Mouse (Mus musculus) urinary bladder, postnatal 25 days (tissue): ENCODE measurements around the gene Ift122.
A peak's percentile ranks its signal among the peaks of the same experiment; 100 is the strongest.

Experiments
- DNase-seq: peaks from one replicate; pipeline ENCODE4 v3.0.0; 2022; ENCODE audit warnings: low spot score

Gene Ift122

GRCm38 (mm10) chr6:115891497-115892061 is 38.3 kb downstream of the Ift122 start:
- no peak for DNase-seq

GRCm38 (mm10) chr6:115892363-115892762 is 39.1 kb downstream of the Ift122 start:
- no peak for DNase-seq

- DNase-seq, result no peak
Measured at GRCm38 (mm10) chr6:115896346-115896745, 43.1 kb downstream of the Ift122 start.

- no peak for DNase-seq
Measured at GRCm38 (mm10) chr6:115897117-115897516, 43.8 kb downstream of the Ift122 start.

- DNase-seq, result no peak
Measured at GRCm38 (mm10) chr6:115897926-115898520, 44.8 kb downstream of the Ift122 start.

GRCm38 (mm10) chr6:115901062-115901461 is 47.8 kb downstream of the Ift122 start:
- DNase-seq, result peak; percentile 57

GRCm38 (mm10) chr6:115901489-115901931 is 48.2 kb downstream of the Ift122 start:
- no peak for DNase-seq

GRCm38 (mm10) chr6:115902545-115902944 is 49.3 kb downstream of the Ift122 start:
- no peak for DNase-seq

- DNase-seq, result no peak
Measured at GRCm38 (mm10) chr6:115905568-115905967, 52.3 kb downstream of the Ift122 start.

GRCm38 (mm10) chr6:115906455-115906854 is 53.2 kb downstream of the Ift122 start:
- DNase-seq, result no peak

- no peak for DNase-seq
Measured at GRCm38 (mm10) chr6:115906871-115907270, 53.6 kb downstream of the Ift122 start.

- no peak for DNase-seq
Measured at GRCm38 (mm10) chr6:115908421-115908982, 55.2 kb downstream of the Ift122 start.

GRCm38 (mm10) chr6:115909052-115909451 is 55.8 kb downstream of the Ift122 start:
- no peak for DNase-seq

- no peak for DNase-seq
Measured at GRCm38 (mm10) chr6:115909940-115910339, 56.7 kb downstream of the Ift122 start.

- DNase-seq, result no peak
Measured at GRCm38 (mm10) chr6:115911763-115912162, 58.5 kb downstream of the Ift122 start.

- no peak for DNase-seq
Measured at GRCm38 (mm10) chr6:115913482-115913881, 60.2 kb downstream of the Ift122 start.

GRCm38 (mm10) chr6:115914511-115915202 is 61.4 kb downstream of the Ift122 start:
- no peak for DNase-seq

GRCm38 (mm10) chr6:115915601-115916445 is 62.6 kb downstream of the Ift122 start:
- no peak for DNase-seq

GRCm38 (mm10) chr6:115916611-115917010 is 63.3 kb downstream of the Ift122 start:
- no peak for DNase-seq

- no peak for DNase-seq
Measured at GRCm38 (mm10) chr6:115918615-115919014, 65.3 kb downstream of the Ift122 start.

GRCm38 (mm10) chr6:115919876-115920275 is 66.6 kb downstream of the Ift122 start:
- no peak for DNase-seq

- DNase-seq, result no peak
Measured at GRCm38 (mm10) chr6:115924829-115925228, 71.6 kb downstream of the Ift122 start.
